Mouse (Mus musculus): ENCODE data around the gene Clptm1l. TPM values are rescaled to one million over a fixed set of nuclear protein-coding genes. Genes with fewer than 3 reads are reported as not detected.

Gene Clptm1l
- polyA plus RNA-seq, 1 experiment from 2014 or later = 83.4 TPM

DNA sequence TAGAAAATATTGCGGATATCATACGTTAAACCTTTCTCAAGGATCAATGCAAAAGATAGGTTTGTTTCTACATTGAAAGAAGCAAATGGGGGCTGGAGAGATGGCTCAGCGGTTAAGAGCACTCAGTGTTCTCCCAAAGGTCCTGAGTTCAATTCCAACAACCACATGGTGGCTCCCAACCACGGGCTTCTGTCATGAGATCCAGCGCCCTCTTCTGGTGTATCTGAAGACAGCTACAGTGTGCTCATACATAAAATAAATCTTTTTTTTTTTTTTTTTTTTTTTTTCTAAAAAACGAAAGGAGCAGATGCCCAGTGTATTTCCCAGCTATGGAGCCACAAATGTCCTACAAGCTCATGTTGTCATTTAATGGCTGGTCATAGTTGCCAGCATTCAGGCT lies 16.8 kb downstream of the Clptm1l start:
- Histone ChIP-seq H3K4me2 (no peak overlapping the region), H3K36me3 (peaks cover 64% of the 10 kb centered on the region), H3K27ac (no peak overlapping the region), H3K4me3 (no peak overlapping the region), H3K9me3 (replicated peaks) (no peaks in the 10 kb centered on the region), H3K4me1 (replicated peaks) (no peaks in the 10 kb centered on the region), H3K9ac (no peak overlapping the region), H3K27me3 (no peaks in the 10 kb centered on the region)
- WGBS = 66% methylated on average over 6 of the region's 6 CpGs
- no peak for ATAC-seq (replicated peaks; ENCODE audit: insufficient number of reproducible peaks, insufficient read depth, low FRiP score, low read depth)

- ATAC-seq (replicated peaks; ENCODE audit: insufficient number of reproducible peaks, insufficient read depth, low FRiP score, low read depth) = no peak
These were observed 22.6 kb downstream of the Clptm1l start for GRCm38 (mm10) chr13:73626410-73626744.

GRCm38 (mm10) chr13:73626745-73627549 lies 23.1 kb downstream of the Clptm1l start, which contains the start of gene Tert:
Gene Tert, plus strand, starts transcription at chr13:73626911.
- whole genome bisulfite sequencing = 11% methylated on average over 47 of the region's 47 CpGs
- H3K9me3 ChIP-seq (replicated peaks) = no peaks in the 10 kb centered on the region
- peak; percentile 70 for ATAC-seq (replicated peaks; ENCODE audit: insufficient number of reproducible peaks, insufficient read depth, low FRiP score, low read depth)

More at GRCm38 (mm10) chr13:73626410-73626744, 22.6 kb downstream of the Clptm1l start:
- H3K9ac ChIP-seq = no peak overlapping the region; the same call in 1 of the 2 replicates
- no peaks in the 10 kb centered on the region for H3K27me3 ChIP-seq
- peak overlapping the region; percentile 97 for H3K4me2 ChIP-seq
- peaks cover 12% of the 10 kb centered on the region for H3K4me1 ChIP-seq (replicated peaks)
- H3K4me3 ChIP-seq = peak overlapping the region; percentile 68
- H3K36me3 ChIP-seq = 0 out of 2 replicates have a peak, but pooled peaks cover 8% of the 10 kb centered on the region
- no peaks in the 10 kb centered on the region for H3K9me3 ChIP-seq (replicated peaks)
- WGBS = 45% methylated on average over 6 of the region's 6 CpGs
- no peak overlapping the region for H3K27ac ChIP-seq

DNA sequence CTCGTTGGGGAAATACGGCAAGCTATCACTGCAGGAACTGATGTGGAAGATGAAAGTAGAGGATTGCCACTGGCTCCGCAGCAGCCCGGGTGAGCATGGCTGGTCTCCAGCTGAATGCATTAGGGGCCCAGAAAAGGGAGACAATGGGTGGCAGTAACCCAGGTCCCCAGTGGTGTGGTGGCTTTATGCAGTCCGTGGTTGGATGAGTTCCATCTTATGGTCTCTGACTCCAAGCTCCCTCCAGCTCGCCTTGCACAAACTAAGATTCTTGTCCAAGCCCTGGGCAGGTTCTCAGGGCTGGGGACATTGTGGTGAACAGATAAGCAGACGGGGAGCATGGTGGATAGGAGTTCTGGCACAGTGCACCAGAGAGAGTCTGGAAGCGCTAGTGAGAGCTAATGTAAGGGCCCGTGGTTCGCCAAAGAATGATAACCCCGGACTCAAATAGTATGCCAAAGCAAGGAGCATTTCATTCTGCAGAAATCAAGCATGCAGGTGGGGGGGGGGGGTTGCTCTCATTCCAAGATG lies 24.8 kb downstream of the Clptm1l start:
- no peak overlapping the region for H3K4me3 ChIP-seq
- H3K27ac ChIP-seq = no peak overlapping the region
- H3K9me3 ChIP-seq (replicated peaks) = no peaks in the 10 kb centered on the region
- H3K4me1 ChIP-seq (replicated peaks) = peaks cover 12% of the 10 kb centered on the region
- H3K36me3 ChIP-seq = no peaks in the 10 kb centered on the region
- H3K27me3 ChIP-seq = no peaks in the 10 kb centered on the region
- H3K9ac ChIP-seq = no peak overlapping the region
- no peak for ATAC-seq (replicated peaks; ENCODE audit: insufficient number of reproducible peaks, insufficient read depth, low FRiP score, low read depth)
- no peak overlapping the region for H3K4me2 ChIP-seq
- 78% methylated on average over 11 of the region's 11 CpGs for WGBS

More at GRCm38 (mm10) chr13:73626745-73627549, 23.1 kb downstream of the Clptm1l start, which contains the start of gene Tert:
- Histone ChIP-seq H3K4me3 (peak within 1 kb of the TSS; percentile 68), H3K4me2 (peak within 1 kb of the TSS; percentile 97), H3K4me1 (replicated peaks) (peaks cover 12% of the 10 kb centered on the region), H3K27me3 (no peaks in the 10 kb centered on the region), H3K36me3 (0 out of 2 replicates have a peak, but pooled peaks cover 2% of the 10 kb centered on the region), H3K27ac (no peak within 1 kb of the TSS), H3K9ac (peak within 1 kb of the TSS; percentile 66)

DNA sequence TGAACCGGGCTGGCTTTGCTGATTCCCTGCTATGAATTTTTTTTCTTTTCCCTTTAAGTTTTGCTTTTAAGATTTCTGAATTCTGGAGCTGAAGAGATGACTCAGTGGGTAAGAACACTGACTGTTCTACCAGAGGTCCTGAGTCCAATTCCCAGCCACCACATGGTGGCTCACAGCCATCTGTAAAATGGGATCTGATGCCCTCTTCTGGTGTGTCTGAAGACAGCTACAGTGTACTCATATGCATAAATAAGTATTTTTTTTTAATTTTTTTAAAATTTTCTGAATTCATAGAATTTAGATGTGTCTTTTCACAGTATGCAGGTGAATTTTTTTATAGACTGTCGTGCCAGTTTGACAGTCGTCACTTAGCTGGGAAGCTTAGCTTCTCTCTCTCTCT lies 28.0 kb downstream of the Clptm1l start:
- Histone ChIP-seq H3K4me3 (no peak overlapping the region), H3K9ac (no peak overlapping the region), H3K27me3 (no peaks in the 10 kb centered on the region), H3K36me3 (no peaks in the 10 kb centered on the region), H3K4me1 (replicated peaks) (peaks cover 12% of the 10 kb centered on the region), H3K4me2 (no peak overlapping the region), H3K27ac (no peak overlapping the region), H3K9me3 (replicated peaks) (no peaks in the 10 kb centered on the region)
- 89% methylated on average over 3 of the region's 3 CpGs for WGBS
- ATAC-seq (replicated peaks; ENCODE audit: insufficient number of reproducible peaks, insufficient read depth, low FRiP score, low read depth) = no peak

GRCm38 (mm10) chr13:73637826-73638225 lies 34.0 kb downstream of the Clptm1l start:
- H3K9me3 ChIP-seq (replicated peaks) = no peaks in the 10 kb centered on the region
- H3K4me1 ChIP-seq (replicated peaks) = no peaks in the 10 kb centered on the region
- no peak overlapping the region for H3K4me2 ChIP-seq
- H3K9ac ChIP-seq = no peak overlapping the region
- no peak for ATAC-seq (replicated peaks; ENCODE audit: insufficient number of reproducible peaks, insufficient read depth, low FRiP score, low read depth)
- 72% methylated on average over 5 of the region's 6 CpGs for WGBS
- no peaks in the 10 kb centered on the region for H3K36me3 ChIP-seq
- H3K27ac ChIP-seq = no peak overlapping the region
- no peak overlapping the region for H3K4me3 ChIP-seq
- no peaks in the 10 kb centered on the region for H3K27me3 ChIP-seq

DNA sequence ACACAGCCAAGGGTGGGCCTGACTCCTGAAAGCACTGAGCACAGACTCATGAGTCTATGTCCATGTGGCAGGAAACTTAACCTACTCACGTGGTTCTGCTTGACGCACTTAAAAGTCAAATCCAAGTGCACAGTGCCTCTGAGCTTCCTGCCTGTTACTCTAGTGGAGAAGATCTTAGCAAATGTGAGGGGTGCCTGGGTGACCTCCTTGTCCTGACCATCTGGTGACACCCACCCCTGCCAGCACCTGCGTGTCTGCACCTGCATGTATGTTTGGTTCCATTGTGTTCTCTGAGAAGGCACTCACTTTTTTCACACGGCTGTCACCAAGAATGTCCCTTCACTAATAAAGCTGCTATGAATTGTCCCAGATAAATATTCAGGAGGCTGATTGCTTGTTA lies 37.5 kb downstream of the Clptm1l start:
- H3K4me2 ChIP-seq = no peak overlapping the region
- no peak overlapping the region for H3K27ac ChIP-seq
- 75% methylated on average over 4 of the region's 4 CpGs for WGBS
- H3K9me3 ChIP-seq (replicated peaks) = no peaks in the 10 kb centered on the region
- H3K4me3 ChIP-seq = no peak overlapping the region
- ATAC-seq (replicated peaks; ENCODE audit: insufficient number of reproducible peaks, insufficient read depth, low FRiP score, low read depth) = no peak
- H3K27me3 ChIP-seq = no peaks in the 10 kb centered on the region
- H3K4me1 ChIP-seq (replicated peaks) = no peaks in the 10 kb centered on the region
- no peak overlapping the region for H3K9ac ChIP-seq
- H3K36me3 ChIP-seq = no peaks in the 10 kb centered on the region

- Histone ChIP-seq H3K9me3 (replicated peaks) (no peaks in the 10 kb centered on the region), H3K27ac (no peak overlapping the region), H3K27me3 (no peaks in the 10 kb centered on the region), H3K9ac (no peak overlapping the region), H3K4me2 (no peak overlapping the region), H3K4me3 (no peak overlapping the region), H3K36me3 (no peaks in the 10 kb centered on the region), H3K4me1 (replicated peaks) (no peaks in the 10 kb centered on the region)
- WGBS = 41% methylated on average over 6 of the region's 6 CpGs
- 0 out of 2 replicates have a peak, but pooled peaks have one; percentile 34 for ATAC-seq (replicated peaks; ENCODE audit: insufficient number of reproducible peaks, insufficient read depth, low FRiP score, low read depth)
These were observed 42.7 kb downstream of the Clptm1l start for GRCm38 (mm10) chr13:73646397-73647087.

DNA sequence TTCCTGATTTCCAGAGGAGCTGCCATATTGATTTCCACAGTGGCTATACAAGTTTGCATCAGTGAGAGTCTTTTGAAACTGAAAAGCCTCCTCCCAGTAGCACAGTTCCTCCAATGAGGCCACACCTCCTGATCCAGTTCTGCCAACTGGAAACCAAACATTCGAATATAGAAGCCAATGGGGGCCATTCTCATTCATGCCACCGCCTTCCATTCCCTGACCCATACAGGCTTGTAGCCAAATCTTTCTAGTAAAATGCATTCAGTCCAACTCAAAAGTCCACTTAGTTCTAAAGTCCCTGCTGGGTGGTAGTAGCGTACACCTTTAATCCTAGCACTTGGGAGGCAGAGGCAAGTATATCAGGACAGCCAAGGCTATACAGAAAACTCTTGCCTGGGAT lies 49.5 kb downstream of the Clptm1l start:
- ATAC-seq (replicated peaks; ENCODE audit: insufficient number of reproducible peaks, insufficient read depth, low FRiP score, low read depth) = no peak
- Histone ChIP-seq H3K27ac (no peak overlapping the region), H3K4me2 (no peak overlapping the region), H3K4me3 (no peak overlapping the region), H3K9ac (no peak overlapping the region), H3K4me1 (replicated peaks) (no peaks in the 10 kb centered on the region), H3K27me3 (no peaks in the 10 kb centered on the region), H3K9me3 (replicated peaks) (no peaks in the 10 kb centered on the region), H3K36me3 (no peaks in the 10 kb centered on the region)
- WGBS = 76% methylated on average over 3 of the region's 3 CpGs

DNA sequence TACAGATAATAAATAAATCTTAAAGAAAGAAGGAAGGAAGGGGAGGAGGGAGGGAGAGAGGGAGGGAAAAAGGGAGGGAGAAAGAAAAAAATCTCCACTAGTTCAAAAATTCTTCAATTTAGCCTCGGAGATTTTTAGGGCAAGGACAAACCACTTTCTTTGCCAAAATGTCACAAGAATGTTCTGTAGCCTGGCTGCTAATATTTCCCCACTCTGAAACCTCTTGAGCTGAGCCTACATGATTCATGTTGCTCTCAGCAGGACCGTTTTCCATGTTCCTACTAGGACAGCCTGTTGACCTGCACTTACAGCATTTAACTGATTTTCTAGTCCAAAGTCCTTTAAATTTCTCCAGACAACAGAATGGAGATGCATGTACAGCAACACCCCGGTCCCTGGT lies 51.2 kb downstream of the Clptm1l start:
- H3K4me2 ChIP-seq = no peak overlapping the region
- no peaks in the 10 kb centered on the region for H3K9me3 ChIP-seq (replicated peaks)
- H3K27me3 ChIP-seq = no peaks in the 10 kb centered on the region
- no peak for ATAC-seq (replicated peaks; ENCODE audit: insufficient number of reproducible peaks, insufficient read depth, low FRiP score, low read depth)
- H3K4me1 ChIP-seq (replicated peaks) = no peaks in the 10 kb centered on the region
- no peak overlapping the region for H3K9ac ChIP-seq
- WGBS = 62% methylated on average over 3 of the region's 3 CpGs
- no peak overlapping the region for H3K27ac ChIP-seq
- H3K4me3 ChIP-seq = no peak overlapping the region
- H3K36me3 ChIP-seq = no peaks in the 10 kb centered on the region

- Histone ChIP-seq H3K4me3 (no peak overlapping the region), H3K4me2 (no peak overlapping the region), H3K27me3 (no peaks in the 10 kb centered on the region), H3K9ac (no peak overlapping the region), H3K27ac (no peak overlapping the region), H3K4me1 (replicated peaks) (no peaks in the 10 kb centered on the region), H3K9me3 (replicated peaks) (no peaks in the 10 kb centered on the region), H3K36me3 (no peaks in the 10 kb centered on the region)
- WGBS = 40% methylated on average over 2 of the region's 2 CpGs
- ATAC-seq (replicated peaks; ENCODE audit: insufficient number of reproducible peaks, insufficient read depth, low FRiP score, low read depth) = no peak
These were observed 55.1 kb downstream of the Clptm1l start for GRCm38 (mm10) chr13:73658953-73659352.

Data from heart, embryonic 15.5 days (tissue).